Comparison of ENCODE assay signal across 27 mouse cellular contexts in the genomic region with DNA sequence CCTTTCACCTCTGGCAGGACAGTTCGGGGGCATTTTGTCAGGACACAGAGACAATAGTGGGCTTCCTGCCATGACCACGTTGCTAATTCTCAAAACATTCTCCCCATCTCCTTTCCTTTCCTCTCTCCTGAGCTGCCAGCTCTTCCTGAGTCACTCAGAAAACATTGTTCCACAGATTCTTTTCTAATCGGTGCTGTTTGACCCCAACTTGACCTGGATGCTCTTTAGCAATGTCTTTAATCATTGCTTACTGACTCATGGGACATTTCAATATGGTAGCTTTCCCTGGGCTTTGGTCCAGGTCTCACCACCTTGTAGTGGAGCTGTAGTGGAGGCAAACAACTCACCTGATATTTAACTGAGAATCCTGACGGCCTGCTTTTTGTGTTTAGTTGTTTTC.
A peak's percentile ranks its signal among the peaks of the same experiment; 100 is the strongest.
DNase-seq lines count a peak whose midpoint lies in the region; ATAC-seq and TF ChIP-seq lines count a peak whose summit lies in the region.
"Had no signal": no experiment of that assay in that cellular context is flagged by ENCODE, and none has a peak within 500 bp of the region (broad histone marks: within the 10 kb centered on the region; RNA-seq: fewer than 3 reads in every experiment).

No protein-coding gene starts in this region.

- no peaks in the 10 kb centered on the region for H3K4me1 ChIP-seq in kidney, embryonic 16.5 days (ENCODE audit: insufficient read depth, low read length)
- H3K4me1 ChIP-seq in midbrain, embryonic 11.5 days (ENCODE audit: control insufficient read depth, insufficient read depth, low read length): peaks cover 15% of the 10 kb centered on the region
- H3K4me1 ChIP-seq in midbrain, postnatal 0 days (ENCODE audit: insufficient read depth, low read length): no peaks in the 10 kb centered on the region; the same call in 1 of the 2 replicates
- H3K4me1 ChIP-seq: limb, embryonic 13.5 days; liver, embryonic 15.5 days had no signal

- H3K9ac ChIP-seq in kidney, embryonic 16.5 days (replicated peaks; ENCODE audit: low read length): no peak overlapping the region
- no peak overlapping the region for H3K9ac ChIP-seq in midbrain, embryonic 11.5 days (ENCODE audit: low read length)
- no peak overlapping the region for H3K9ac ChIP-seq in midbrain, postnatal 0 days (replicated peaks; ENCODE audit: low read length, poor library complexity, severe bottlenecking)
- H3K9ac ChIP-seq: limb, embryonic 13.5 days; liver, embryonic 15.5 days; neural tube, embryonic 15.5 days had no signal

- no peak overlapping the region for H3K4me2 ChIP-seq in kidney, embryonic 16.5 days (replicated peaks; ENCODE audit: low read depth, low read length)
- no peak overlapping the region for H3K4me2 ChIP-seq in midbrain, embryonic 11.5 days
- no peak overlapping the region for H3K4me2 ChIP-seq in midbrain, postnatal 0 days (ENCODE audit: low read depth, low read length, poor library complexity, severe bottlenecking)
- H3K4me2 ChIP-seq: heart, embryonic 11.5 days; limb, embryonic 13.5 days; liver, embryonic 15.5 days; neural tube, embryonic 15.5 days had no signal

- no peak for ATAC-seq in kidney, embryonic 16.5 days (ENCODE audit: low FRiP score, low TSS enrichment)
- no peak for ATAC-seq in midbrain, embryonic 11.5 days (ENCODE audit: low FRiP score)
- ATAC-seq in midbrain, postnatal 0 days (ENCODE audit: low FRiP score): no peak
- ATAC-seq: activated CD4-positive, CD25-positive, alpha-beta regulatory T cell, adult 4 months; forebrain, embryonic 14.5 days; hindbrain, postnatal 0 days; intestine, embryonic 16.5 days; lung, postnatal 0 days had no signal

- no peaks in the 10 kb centered on the region for H3K27me3 ChIP-seq in kidney, embryonic 16.5 days (ENCODE audit: insufficient read depth, low read length)
- no peaks in the 10 kb centered on the region for H3K27me3 ChIP-seq in midbrain, embryonic 11.5 days (ENCODE audit: control insufficient read depth, insufficient read depth, low read length)
- no peaks in the 10 kb centered on the region for H3K27me3 ChIP-seq in midbrain, postnatal 0 days (ENCODE audit: insufficient read depth, low read length)
- H3K27me3 ChIP-seq: CH12.LX; limb, embryonic 13.5 days; liver, embryonic 15.5 days; neural tube, embryonic 15.5 days had no signal

- H3K27ac ChIP-seq in kidney, embryonic 16.5 days (ENCODE audit: low read length): no peak overlapping the region
- no peak overlapping the region for H3K27ac ChIP-seq in midbrain, embryonic 11.5 days (ENCODE audit: low read depth, low read length)
- H3K27ac ChIP-seq in midbrain, postnatal 0 days (ENCODE audit: low read depth, low read length): no peak overlapping the region
- H3K27ac ChIP-seq: gastrocnemius, adult 2 months; hindbrain, embryonic 10.5 days; hindbrain, postnatal 0 days; limb, embryonic 13.5 days; liver, embryonic 15.5 days; midbrain, embryonic 10.5 days; neural tube, embryonic 15.5 days had no signal

- H3K36me3 ChIP-seq in kidney, embryonic 16.5 days (ENCODE audit: insufficient read depth, low read length): no peaks in the 10 kb centered on the region
- no peaks in the 10 kb centered on the region for H3K36me3 ChIP-seq in midbrain, embryonic 11.5 days (ENCODE audit: control insufficient read depth, insufficient read depth, low read length)
- H3K36me3 ChIP-seq in midbrain, postnatal 0 days (ENCODE audit: insufficient read depth, low read length): no peaks in the 10 kb centered on the region
- H3K36me3 ChIP-seq: G1E; hindbrain, embryonic 10.5 days; limb, embryonic 13.5 days; liver, embryonic 15.5 days; midbrain, embryonic 10.5 days; neural tube, embryonic 15.5 days had no signal

- DNase-seq in adrenal gland, postnatal 10 days: peak; percentile 6
- DNase-seq in adrenal gland, adult 8-10 months: no peak
- peak; percentile 33 for DNase-seq in kidney, postnatal 10 days
- DNase-seq in midbrain, embryonic 11.5 days (ENCODE audit: low spot score, missing footprints): peak; percentile 2
- DNase-seq in midbrain, postnatal 0 days (ENCODE audit: low spot score): no peak
- no peak for DNase-seq in ovary, adult 18-20 months (ENCODE audit: low spot score)
- DNase-seq: cerebellum, adult 18-20 months; cerebellum, postnatal 14 days; gastrocnemius, adult 2 months; heart, postnatal 10 days; layer of hippocampus, postnatal 36 days; thymus, adult 18-20 months; thymus, postnatal 36 days had no signal

- no peaks in the 10 kb centered on the region for H3K9me3 ChIP-seq in kidney, embryonic 16.5 days (ENCODE audit: low read length)
- H3K9me3 ChIP-seq in midbrain, embryonic 11.5 days (ENCODE audit: control insufficient read depth, low read length): no peaks in the 10 kb centered on the region
- H3K9me3 ChIP-seq in midbrain, postnatal 0 days (ENCODE audit: low read length): no peaks in the 10 kb centered on the region
- H3K9me3 ChIP-seq: hindbrain, embryonic 10.5 days; limb, embryonic 13.5 days; liver, embryonic 15.5 days; midbrain, embryonic 10.5 days; neural tube, embryonic 15.5 days had no signal

- H3K4me3 ChIP-seq in kidney, embryonic 16.5 days (ENCODE audit: low read length): no peak overlapping the region
- no peak overlapping the region for H3K4me3 ChIP-seq in midbrain, embryonic 11.5 days (ENCODE audit: low read depth, low read length)
- no peak overlapping the region for H3K4me3 ChIP-seq in midbrain, postnatal 0 days (ENCODE audit: low read depth, low read length)
- H3K4me3 ChIP-seq: gastrocnemius, adult 2 months; hindbrain, embryonic 10.5 days; limb, embryonic 13.5 days; liver, embryonic 15.5 days; midbrain, embryonic 10.5 days; neural tube, embryonic 15.5 days had no signal

- TF ChIP-seq CTCF in midbrain, postnatal 0 days (IDR thresholded peaks at IDR 0.05): no peak

- 43% methylated on average over 4 of the region's 4 CpGs for WGBS in kidney, embryonic 16.5 days
- 57% methylated on average over 4 of the region's 4 CpGs for WGBS in midbrain, embryonic 11.5 days
- WGBS in midbrain, postnatal 0 days: 55% methylated on average over 4 of the region's 4 CpGs

Comparison
In these comparisons a context has a peak if more than half of its experiments do, and no peak if none do; other contexts are left out.
1. DNase-seq: peak in adrenal gland, postnatal 10 days (single experiment), kidney, postnatal 10 days (single experiment) and midbrain, embryonic 11.5 days (single experiment); none in adrenal gland, adult 8-10 months (single experiment), midbrain, postnatal 0 days (single experiment) and ovary, adult 18-20 months (single experiment).